Mouse (Mus musculus): ENCODE results near the gene Cyb561d2. TPM values are rescaled to one million over a fixed set of nuclear protein-coding genes. Genes with fewer than 3 reads are reported as not detected.

Gene Cyb561d2
- total and polyA plus RNA-seq, 3 experiments: 37.8 to 38.1 TPM; not detected in 1

- TF ChIP-seq CTCF (IDR thresholded peaks at IDR 0.05 in 2 of 3, conservative IDR thresholded peaks at IDR 0.05 in 1 of 3; ENCODE audit: control insufficient read depth in 1 of 3, insufficient read depth in 1 of 3, low read depth in 2 of 3, low read length in 3 of 3, poor library complexity in 1 of 3, severe bottlenecking in 1 of 3): no peak
- TF ChIP-seq RAD21 (IDR thresholded peaks at IDR 0.05; ENCODE audit: low read depth, low read length): no peak
- TF ChIP-seq CHD2 (IDR thresholded peaks at IDR 0.05; ENCODE audit: low read length): no peak
- 0 out of 2 replicates have a peak, but pooled peaks have one; percentile 63 for TF ChIP-seq MYC (IDR thresholded peaks at IDR 0.05; ENCODE audit: low read depth, low read length)
- no peak for TF ChIP-seq ZKSCAN1 (IDR thresholded peaks at IDR 0.05; ENCODE audit: low read depth, low read length)
- peak; percentile 53 for TF ChIP-seq TAL1 (IDR thresholded peaks at IDR 0.05; ENCODE audit: low read length)
- no peak for TF ChIP-seq KAT2A (conservative IDR thresholded peaks at IDR 0.05; ENCODE audit: low read depth, low read length)
- no peak for TF ChIP-seq TBP (IDR thresholded peaks at IDR 0.05; ENCODE audit: low read depth, low read length)
- no peak; the same call in 1 of the 2 replicates for TF ChIP-seq NRF1 (IDR thresholded peaks at IDR 0.05; ENCODE audit: insufficient read depth, low read depth, low read length, poor library complexity, severe bottlenecking)
These were observed 28.9 kb upstream of the Cyb561d2 start (continued) for GRCm38 (mm10) chr9:107570845-107571244.

GRCm38 (mm10) chr9:107570016-107570415 is 28.0 kb upstream of the Cyb561d2 start:
- H3K9me3 ChIP-seq (replicated peaks; ENCODE audit: insufficient read depth, low read length): no peaks in the 10 kb centered on the region
- H3K36me3 ChIP-seq (ENCODE audit: control insufficient read depth in 1 of 2, insufficient read depth in 2 of 2, low read length in 2 of 2): peaks cover 0 to 28% of the 10 kb centered on the region in 2 experiments; a peak in 2 of 4 replicates
- 0 out of 2 replicates have a peak, but pooled peaks have one; percentile 11 for TF ChIP-seq ETS1 (IDR thresholded peaks at IDR 0.05; ENCODE audit: low read depth, low read length)
- no peak for TF ChIP-seq TBP (IDR thresholded peaks at IDR 0.05; ENCODE audit: low read depth, low read length)
- TF ChIP-seq MYC (IDR thresholded peaks at IDR 0.05; ENCODE audit: low read depth, low read length): peak; percentile 4; the same call in 1 of the 2 replicates
- H3K27ac ChIP-seq (ENCODE audit: control insufficient read depth, low read depth, low read length): peak overlapping the region; percentile 58
- H3K9ac ChIP-seq (ENCODE audit: control insufficient read depth, low read depth, low read length, poor library complexity, severe bottlenecking): peak overlapping the region; percentile 77
- no peak for DNase-seq (ENCODE audit: low read depth, low spot score)
- peak overlapping the region; percentile 72 to 76 for H3K4me3 ChIP-seq (ENCODE audit: control insufficient read depth in 1 of 2, insufficient read depth in 1 of 2, low read depth in 2 of 2, low read length in 2 of 2)
- H3K79me2 ChIP-seq (ENCODE audit: control insufficient read depth, insufficient read depth, low read length, poor library complexity): peaks cover 14% of the 10 kb centered on the region
- peaks cover 9 to 43% of the 10 kb centered on the region in 2 experiments for H3K4me1 ChIP-seq (ENCODE audit: control insufficient read depth in 1 of 2, insufficient read depth in 2 of 2, low read length in 2 of 2)
- no peaks in the 10 kb centered on the region for H3K27me3 ChIP-seq (ENCODE audit: control insufficient read depth in 1 of 2, insufficient read depth in 2 of 2, low read length in 2 of 2)

- DNase-seq (ENCODE audit: low read depth, low spot score): peak; percentile 69
- Histone ChIP-seq H3K4me1 (ENCODE audit: control insufficient read depth in 1 of 2, insufficient read depth in 2 of 2, low read length in 2 of 2) (peaks cover 9 to 44% of the 10 kb centered on the region in 2 experiments), H3K4me3 (ENCODE audit: control insufficient read depth in 1 of 2, insufficient read depth in 1 of 2, low read depth in 2 of 2, low read length in 2 of 2) (peak overlapping the region; percentile 72 to 76), H3K9ac (ENCODE audit: control insufficient read depth, low read depth, low read length, poor library complexity, severe bottlenecking) (peak overlapping the region; percentile 77), H3K27ac (ENCODE audit: control insufficient read depth, low read depth, low read length) (peak overlapping the region; percentile 56), H3K9me3 (replicated peaks; ENCODE audit: insufficient read depth, low read length) (no peaks in the 10 kb centered on the region), H3K27me3 (ENCODE audit: control insufficient read depth in 1 of 2, insufficient read depth in 2 of 2, low read length in 2 of 2) (no peaks in the 10 kb centered on the region), H3K36me3 (ENCODE audit: control insufficient read depth in 1 of 2, insufficient read depth in 2 of 2, low read length in 2 of 2) (peaks cover 0 to 28% of the 10 kb centered on the region in 2 experiments; a peak in 2 of 4 replicates), H3K79me2 (ENCODE audit: control insufficient read depth, insufficient read depth, low read length, poor library complexity) (peaks cover 14% of the 10 kb centered on the region)
- TF ChIP-seq MYC (IDR thresholded peaks at IDR 0.05; ENCODE audit: low read depth, low read length) (0 out of 2 replicates have a peak, but pooled peaks have one; percentile 43), MAFK (IDR thresholded peaks at IDR 0.05; ENCODE audit: borderline replicate concordance, low read depth, low read length) (no peak), POLR2AphosphoS5 (IDR thresholded peaks at IDR 0.05; ENCODE audit: borderline replicate concordance, low read depth, low read length) (no peak), NELFE (IDR thresholded peaks at IDR 0.05; ENCODE audit: low read depth, low read length) (peak; percentile 43; the same call in 1 of the 2 replicates), TCF12 (IDR thresholded peaks at IDR 0.05; ENCODE audit: low read depth, low read length) (0 out of 2 replicates have a peak, but pooled peaks have one; percentile 18), KAT2A (conservative IDR thresholded peaks at IDR 0.05; ENCODE audit: low read depth, low read length) (no peak), SMC3 (IDR thresholded peaks at IDR 0.05; ENCODE audit: low read depth, low read length) (no peak), EP300 (IDR thresholded peaks at IDR 0.05; ENCODE audit: low read depth in 1 of 2, low read length in 2 of 2) (no peak), CHD1 (IDR thresholded peaks at IDR 0.05; ENCODE audit: low read depth, low read length) (no peak), GATA1 (IDR thresholded peaks at IDR 0.05; ENCODE audit: low read depth, low read length) (no peak), POLR2A (IDR thresholded peaks at IDR 0.05; ENCODE audit: control insufficient read depth in 1 of 2, insufficient read depth in 1 of 2, low read depth in 1 of 2, low read length in 2 of 2, poor library complexity in 1 of 2) (peak in 1 of 2 experiments; percentile 33; a peak in 1 of 4 replicates), RCOR1 (IDR thresholded peaks at IDR 0.05; ENCODE audit: low read depth, low read length) (no peak), ETS1 (IDR thresholded peaks at IDR 0.05; ENCODE audit: low read depth, low read length) (0 out of 2 replicates have a peak, but pooled peaks have one; percentile 20), MAZ (IDR thresholded peaks at IDR 0.05; ENCODE audit: low read depth, low read length) (peak; percentile 73; the same call in 1 of the 2 replicates), ZC3H11A (IDR thresholded peaks at IDR 0.05; ENCODE audit: low read depth, low read length) (no peak), POLR2AphosphoS2 (IDR thresholded peaks at IDR 0.05; ENCODE audit: low read length) (0 out of 2 replicates have a peak, but pooled peaks have one; percentile 16), HCFC1 (IDR thresholded peaks at IDR 0.05; ENCODE audit: low read depth, low read length) (no peak), UBTF (IDR thresholded peaks at IDR 0.05; ENCODE audit: borderline replicate concordance, insufficient read depth, low read depth, low read length) (0 out of 2 replicates have a peak, but pooled peaks have one; percentile 74), MYB (IDR thresholded peaks at IDR 0.05; ENCODE audit: low read depth, low read length) (no peak), USF1 (IDR thresholded peaks at IDR 0.05; ENCODE audit: low read depth, low read length) (peak; percentile 68), ZMIZ1 (IDR thresholded peaks at IDR 0.05; ENCODE audit: low read depth, low read length) (no peak)
These were observed 27.3 kb upstream of the Cyb561d2 start for GRCm38 (mm10) chr9:107569270-107569669.

Data from MEL (cell line).